Mouse (Mus musculus) embryonic facial prominence, embryonic 12.5 days (tissue): Measurements from ENCODE around the gene Spata5. TPM values are rescaled to one million over a fixed set of nuclear protein-coding genes. Genes with fewer than 3 reads are reported as not detected.

Experiments
- ATAC-seq: fragments of 200-750 bp; cut with Nextera tagmentation; 2 replicates; pipeline ENCODE4 v1.8.0; 2017; ENCODE audit not compliant: insufficient number of reproducible peaks, insufficient read depth, low FRiP score, low TSS enrichment
- H3K27ac ChIP-seq: fragments of 300-500 bp; sonication (generic); 2 replicates; pipeline ENCODE4 v1.5.1; 2016; ENCODE audit warnings: mild to moderate bottlenecking
- H3K27me3 ChIP-seq: fragments of 300-500 bp; sonication (generic); 2 replicates; pipeline ENCODE4 v1.6.1; 2016; ENCODE audit warnings: mild to moderate bottlenecking, moderate library complexity
- H3K36me3 ChIP-seq: fragments of 300-500 bp; sonication (generic); 2 replicates; pipeline ENCODE4 v1.6.1; 2016; ENCODE audit warnings: mild to moderate bottlenecking
- H3K4me1 ChIP-seq: fragments of 300-500 bp; sonication (generic); 2 replicates; pipeline ENCODE4 v1.6.1; 2016
- H3K4me2 ChIP-seq: fragments of 300-500 bp; sonication (generic); replicated peaks from 2 replicates; pipeline ENCODE4 v1.6.1; 2016; ENCODE audit warnings: mild to moderate bottlenecking, moderate library complexity
- H3K4me3 ChIP-seq: fragments of 300-500 bp; sonication (generic); 2 replicates; pipeline ENCODE4 v1.5.1; 2016; ENCODE audit warnings: mild to moderate bottlenecking
- H3K9ac ChIP-seq: fragments of 300-500 bp; sonication (generic); 2 replicates; pipeline ENCODE4 v1.6.1; 2016; ENCODE audit warnings: mild to moderate bottlenecking, moderate library complexity
- H3K9me3 ChIP-seq: fragments of 300-500 bp; sonication (generic); 2 replicates; pipeline ENCODE4 v1.6.1; 2016; ENCODE audit warnings: mild to moderate bottlenecking, moderate library complexity
- WGBS: fragments of 180-500 bp; shearing (Covaris S2); methylation state at CpG from one replicate; pipeline ENCODE4 v1.1.7; 2016; 5-methylcytosine and 5-hydroxymethylcytosine counted together
- polyA plus RNA-seq: library from polyadenylated mRNA; unstranded; fragments of >200 nt; fragmentation: Nextera tagmentation; extraction: Ambion mirVana; gene quantifications from 2 replicates; pipeline ENCODE4 v1.2.1, GENCODE M21; 2016

Gene Spata5
- polyA plus RNA-seq, 1 experiment from 2014 or later, result 50.0 TPM

GRCm38 (mm10) chr3:37481295-37481694 is 61.6 kb downstream of the Spata5 start:
- Histone ChIP-seq H3K27ac (no peak overlapping the region), H3K36me3 (peaks cover 5% of the 10 kb centered on the region; the same call in 1 of the 2 replicates), H3K4me1 (no peaks in the 10 kb centered on the region), H3K4me3 (no peak overlapping the region), H3K4me2 (no peak overlapping the region), H3K27me3 (no peaks in the 10 kb centered on the region), H3K9me3 (no peaks in the 10 kb centered on the region), H3K9ac (no peak overlapping the region)
- 85% methylated on average over 31 of the region's 31 CpGs for WGBS
- ATAC-seq, result no peak

GRCm38 (mm10) chr3:37482720-37483119 is 63.0 kb downstream of the Spata5 start:
- no peaks in the 10 kb centered on the region for H3K27me3 ChIP-seq
- no peaks in the 10 kb centered on the region for H3K9me3 ChIP-seq
- H3K36me3 ChIP-seq, result peaks cover 5% of the 10 kb centered on the region; the same call in 1 of the 2 replicates
- no peak overlapping the region for H3K27ac ChIP-seq
- WGBS, result 82% methylated on average over 1 of the region's 1 CpGs
- H3K4me3 ChIP-seq, result no peak overlapping the region
- H3K4me1 ChIP-seq, result no peaks in the 10 kb centered on the region
- no peak overlapping the region for H3K9ac ChIP-seq
- no peak overlapping the region for H3K4me2 ChIP-seq
- no peak for ATAC-seq

GRCm38 (mm10) chr3:37483709-37484265 is 64.1 kb downstream of the Spata5 start:
- H3K27me3 ChIP-seq, result no peaks in the 10 kb centered on the region
- no peaks in the 10 kb centered on the region for H3K9me3 ChIP-seq
- no peak overlapping the region for H3K4me3 ChIP-seq
- no peak overlapping the region for H3K4me2 ChIP-seq
- H3K36me3 ChIP-seq, result peaks cover 5% of the 10 kb centered on the region; the same call in 1 of the 2 replicates
- no peak for ATAC-seq
- no peaks in the 10 kb centered on the region for H3K4me1 ChIP-seq
- no peak overlapping the region for H3K27ac ChIP-seq
- no peak overlapping the region for H3K9ac ChIP-seq
- WGBS, result 77% methylated on average over 4 of the region's 4 CpGs

DNA sequence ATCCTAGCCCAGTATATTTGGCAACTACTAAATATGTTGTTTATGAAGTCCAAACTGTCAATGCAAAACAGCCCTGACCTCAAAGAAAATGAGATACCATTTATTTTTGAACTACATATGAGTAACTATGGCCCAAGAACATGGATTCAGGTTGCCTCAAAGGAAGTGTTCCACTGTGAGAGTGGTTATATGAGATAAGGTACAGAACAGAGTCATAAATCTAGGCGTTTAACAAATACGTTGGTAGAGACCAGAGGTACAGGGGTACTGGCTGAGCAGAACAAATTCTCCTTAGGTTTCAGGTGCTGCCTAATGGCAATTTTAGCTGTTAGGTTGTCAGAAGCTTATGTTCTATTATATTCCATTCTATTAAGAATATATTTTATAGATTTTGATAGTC is 67.9 kb downstream of the Spata5 start:
- no peak for ATAC-seq
- Histone ChIP-seq H3K4me2 (no peak overlapping the region), H3K27ac (no peak overlapping the region), H3K4me1 (no peaks in the 10 kb centered on the region), H3K4me3 (no peak overlapping the region), H3K9me3 (no peaks in the 10 kb centered on the region), H3K9ac (no peak overlapping the region), H3K27me3 (no peaks in the 10 kb centered on the region), H3K36me3 (no peaks in the 10 kb centered on the region)
- 90% methylated on average over 2 of the region's 2 CpGs for WGBS

DNA sequence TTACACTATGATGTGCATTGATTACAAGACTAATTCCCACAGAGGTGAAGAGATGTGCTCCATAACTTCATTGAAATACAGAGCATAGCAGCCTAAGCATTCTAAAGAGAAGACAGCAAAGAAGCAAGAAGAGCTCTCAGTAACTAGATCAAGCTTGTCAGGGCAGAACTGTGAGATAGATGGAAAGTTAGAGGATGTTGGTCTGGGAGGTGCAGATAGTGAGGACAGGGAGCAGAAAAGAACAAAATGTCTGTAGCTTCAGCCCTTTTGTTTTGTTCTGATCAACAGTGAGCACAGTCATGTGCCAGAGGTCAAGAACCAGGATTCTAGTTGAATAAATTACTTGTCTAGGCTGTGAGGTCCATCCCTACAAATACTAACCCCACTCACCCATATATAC is 68.5 kb downstream of the Spata5 start:
- Histone ChIP-seq H3K4me3 (no peak overlapping the region), H3K4me2 (no peak overlapping the region), H3K36me3 (no peaks in the 10 kb centered on the region), H3K27me3 (no peaks in the 10 kb centered on the region), H3K9me3 (no peaks in the 10 kb centered on the region), H3K9ac (no peak overlapping the region), H3K4me1 (no peaks in the 10 kb centered on the region), H3K27ac (no peak overlapping the region)
- ATAC-seq, result no peak

GRCm38 (mm10) chr3:37490025-37490424 is 70.3 kb downstream of the Spata5 start:
- H3K36me3 ChIP-seq, result no peaks in the 10 kb centered on the region
- no peak overlapping the region for H3K4me3 ChIP-seq
- H3K4me1 ChIP-seq, result no peaks in the 10 kb centered on the region
- no peak overlapping the region for H3K4me2 ChIP-seq
- whole genome bisulfite sequencing, result 91% methylated on average over 3 of the region's 3 CpGs
- no peak for ATAC-seq
- H3K27me3 ChIP-seq, result no peaks in the 10 kb centered on the region
- H3K27ac ChIP-seq, result no peak overlapping the region
- H3K9ac ChIP-seq, result no peak overlapping the region
- H3K9me3 ChIP-seq, result no peaks in the 10 kb centered on the region

DNA sequence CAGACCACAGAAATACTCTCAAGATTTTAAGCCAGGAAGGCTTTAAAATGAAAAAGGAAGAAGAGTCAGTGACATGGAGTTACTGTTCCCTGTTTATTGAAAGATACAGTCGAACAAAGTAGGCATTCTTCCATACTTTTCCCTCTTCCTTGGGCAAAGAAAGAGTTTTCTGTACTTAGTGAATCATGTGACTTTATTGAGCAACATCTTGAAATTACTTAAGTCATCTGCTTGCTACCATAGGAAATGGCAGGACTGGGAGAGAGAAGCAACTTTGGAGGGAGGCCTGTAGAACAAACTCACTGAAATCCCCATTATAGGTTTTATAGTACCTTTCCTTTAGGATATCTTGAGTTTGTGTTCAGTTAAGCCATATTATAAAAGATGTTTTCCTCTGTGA is 81.2 kb downstream of the Spata5 start:
- Histone ChIP-seq H3K4me1 (peaks cover 3% of the 10 kb centered on the region; the same call in 1 of the 2 replicates), H3K36me3 (no peaks in the 10 kb centered on the region), H3K27ac (no peak overlapping the region), H3K4me2 (no peak overlapping the region), H3K27me3 (no peaks in the 10 kb centered on the region), H3K9ac (no peak overlapping the region), H3K9me3 (no peaks in the 10 kb centered on the region), H3K4me3 (no peak overlapping the region)
- 58% methylated on average over 1 of the region's 1 CpGs for WGBS
- ATAC-seq, result no peak

DNA sequence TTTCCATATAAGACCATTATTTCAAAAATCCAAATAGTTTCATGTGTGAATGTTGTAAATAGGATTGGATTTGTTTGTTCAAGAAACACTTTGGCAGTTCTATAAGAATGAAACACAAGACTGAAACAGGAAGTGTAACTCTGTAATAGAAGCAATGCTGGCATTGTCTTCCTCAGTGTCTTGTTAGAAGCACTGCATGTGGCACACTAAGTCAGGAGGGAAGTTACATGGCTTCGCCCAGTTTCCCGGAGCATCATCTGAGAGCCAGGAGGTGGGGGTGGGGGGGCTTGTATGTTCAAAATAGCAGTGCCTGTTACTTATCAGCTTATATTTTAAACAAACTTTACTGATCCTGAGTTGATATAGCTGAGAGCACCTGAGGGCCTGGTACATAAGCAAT is 82.9 kb downstream of the Spata5 start:
- Histone ChIP-seq H3K36me3 (no peaks in the 10 kb centered on the region), H3K4me3 (no peak overlapping the region), H3K4me1 (peaks cover 3% of the 10 kb centered on the region; the same call in 1 of the 2 replicates), H3K4me2 (no peak overlapping the region), H3K9ac (no peak overlapping the region), H3K27ac (no peak overlapping the region), H3K27me3 (no peaks in the 10 kb centered on the region), H3K9me3 (no peaks in the 10 kb centered on the region)
- ATAC-seq, result no peak
- WGBS, result 69% methylated on average over 2 of the region's 2 CpGs

GRCm38 (mm10) chr3:37503846-37504245 is 84.2 kb downstream of the Spata5 start:
- Histone ChIP-seq H3K4me2 (no peak overlapping the region), H3K27ac (no peak overlapping the region), H3K9me3 (no peaks in the 10 kb centered on the region), H3K27me3 (no peaks in the 10 kb centered on the region), H3K36me3 (no peaks in the 10 kb centered on the region), H3K4me1 (peaks cover 3% of the 10 kb centered on the region; the same call in 1 of the 2 replicates), H3K9ac (no peak overlapping the region), H3K4me3 (no peak overlapping the region)
- no peak for ATAC-seq

DNA sequence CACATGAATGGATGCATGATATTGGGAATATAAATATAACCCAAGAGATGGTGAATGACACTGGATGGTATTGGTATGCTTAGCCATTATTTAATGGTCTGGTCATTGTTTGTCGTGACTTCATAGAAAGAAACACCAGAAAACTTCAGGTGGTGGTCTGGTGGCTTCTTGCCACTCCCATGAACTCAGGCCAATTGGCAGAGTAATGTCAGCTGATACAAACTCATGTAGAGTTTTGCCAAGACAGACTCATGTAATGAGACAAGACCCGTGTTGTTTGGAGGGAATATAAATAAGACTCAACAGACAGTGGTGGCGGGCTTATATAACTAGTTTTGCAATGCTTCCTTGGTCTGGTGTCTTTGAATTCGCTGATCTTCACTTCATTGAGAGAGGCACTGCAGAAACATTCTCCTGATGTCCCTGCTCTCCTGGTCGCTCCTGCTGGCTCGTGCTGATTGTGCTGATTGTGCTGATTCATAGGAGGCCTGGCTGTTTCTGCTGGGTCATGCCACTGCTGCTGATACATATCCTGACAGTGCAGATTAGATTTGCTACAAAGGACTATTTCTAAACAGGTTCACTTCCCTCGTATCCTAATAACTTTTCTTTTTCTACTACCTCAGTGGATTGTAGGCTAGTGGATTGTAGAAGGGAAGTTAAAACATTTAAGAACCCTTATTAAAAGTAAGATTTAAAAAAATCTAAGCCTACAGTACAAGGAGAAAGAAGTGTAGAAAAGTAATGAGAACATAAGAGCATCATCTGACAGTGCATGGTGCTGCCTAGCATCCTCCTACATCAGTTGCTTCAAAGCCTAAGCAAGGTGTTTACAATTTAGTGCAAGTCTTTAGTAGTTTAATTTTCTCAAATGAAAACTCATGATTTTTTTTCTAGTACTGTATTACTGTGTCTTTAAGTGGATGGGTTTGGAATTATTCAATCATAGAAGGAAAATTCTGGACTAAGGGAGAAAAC is 90.6 kb downstream of the Spata5 start:
- no peak overlapping the region for H3K4me3 ChIP-seq
- no peak overlapping the region for H3K27ac ChIP-seq
- WGBS, result 82% methylated on average over 7 of the region's 7 CpGs
- no peak for ATAC-seq
- no peaks in the 10 kb centered on the region for H3K9me3 ChIP-seq
- no peaks in the 10 kb centered on the region for H3K27me3 ChIP-seq
- H3K36me3 ChIP-seq, result no peaks in the 10 kb centered on the region
- no peak overlapping the region for H3K9ac ChIP-seq
- H3K4me2 ChIP-seq, result no peak overlapping the region
- no peaks in the 10 kb centered on the region for H3K4me1 ChIP-seq

GRCm38 (mm10) chr3:37515485-37515884 is 95.8 kb downstream of the Spata5 start:
- no peaks in the 10 kb centered on the region for H3K4me1 ChIP-seq
- H3K27me3 ChIP-seq, result no peaks in the 10 kb centered on the region
- no peak overlapping the region for H3K4me2 ChIP-seq
- WGBS, result 30% methylated on average over 2 of the region's 2 CpGs
- H3K27ac ChIP-seq, result no peak overlapping the region
- no peak overlapping the region for H3K4me3 ChIP-seq
- H3K9ac ChIP-seq, result no peak overlapping the region
- ATAC-seq, result no peak
- H3K36me3 ChIP-seq, result no peaks in the 10 kb centered on the region
- no peaks in the 10 kb centered on the region for H3K9me3 ChIP-seq

- no peaks in the 10 kb centered on the region for H3K27me3 ChIP-seq
- H3K36me3 ChIP-seq, result no peaks in the 10 kb centered on the region
- no peak for ATAC-seq
- no peak overlapping the region for H3K9ac ChIP-seq
- 88% methylated on average over 2 of the region's 2 CpGs for WGBS
- H3K4me2 ChIP-seq, result no peak overlapping the region
- no peaks in the 10 kb centered on the region for H3K4me1 ChIP-seq
- no peaks in the 10 kb centered on the region for H3K9me3 ChIP-seq
- no peak overlapping the region for H3K4me3 ChIP-seq
- no peak overlapping the region for H3K27ac ChIP-seq
These were observed 96.7 kb downstream of the Spata5 start for GRCm38 (mm10) chr3:37516379-37516778.
